Mouse (Mus musculus) adrenal gland, postnatal 25 days (tissue): Measurements from ENCODE around the gene Zscan2. TPM values are rescaled to one million over a fixed set of nuclear protein-coding genes. Genes with fewer than 3 reads are reported as not detected.

Source experiments
- total RNA-seq: library from RNA; stranded (reverse); gene quantifications from 2 replicates; pipeline ENCODE4 v1.2.3, GENCODE M21; 2021

The Zscan2 gene
- total RNA-seq, 1 experiment from 2014 or later = 8.0 TPM

Other genes with a start within 250 kb of the Zscan2 start
- 34.0 and 39.3 TPM in 2 replicates for gene Crtc3, start 172.0 kb upstream of the Zscan2 start, total RNA-seq
- gene Iqgap1, start 34.9 kb upstream of the Zscan2 start, total RNA-seq = 87.7 and 126 TPM in 2 replicates
- 16.7 and 22.4 TPM in 2 replicates for gene Wdr73, start 40.3 kb downstream of the Zscan2 start, total RNA-seq
- 1.9 TPM in 1 of 2 replicates, not detected in the other for gene Nmb, start 44.2 kb downstream of the Zscan2 start, total RNA-seq
- 88.8 and 100 TPM in 2 replicates for gene Sec11a, start 86.9 kb downstream of the Zscan2 start, total RNA-seq
- 26.8 and 28.7 TPM in 2 replicates for gene Zfp592, start 132.8 kb downstream of the Zscan2 start, total RNA-seq
- 0.06 TPM in 1 of 2 replicates, not detected in the other for gene Alpk3, start 196.7 kb downstream of the Zscan2 start, total RNA-seq